13 mouse cellular contexts compared by ENCODE assay signal in genomic region chr11:67604481-67604880, GRCm38 (mm10).
DNase-seq lines count a peak whose midpoint lies in the region; TF ChIP-seq lines count a peak whose summit lies in the region.
"Had no signal": no experiment of that assay in that cellular context is flagged by ENCODE, and none has a peak within 500 bp of the region (broad histone marks: within the 10 kb centered on the region; RNA-seq: fewer than 3 reads in every experiment).

No protein-coding gene starts in this region.

- no peak overlapping the region for H3K27ac ChIP-seq in gastrocnemius, adult 2 months
- peak overlapping the region; percentile 72 for H3K27ac ChIP-seq in macrophage
- H3K27ac ChIP-seq: hindbrain, embryonic 12.5 days; limb, embryonic 12.5 days; midbrain, embryonic 13.5 days had no signal

- peaks cover 78% of the 10 kb centered on the region for H3K79me2 ChIP-seq in macrophage (ENCODE audit: inconsistent target)

- intact Hi-C loops in gastrocnemius, adult 2 months (cut with DNase I), result no loop called here
- intact Hi-C loops in heart, postnatal 14 days (cut with DNase I), result no loop called here

- TF ChIP-seq CTCF in gastrocnemius, adult 2 months (IDR thresholded peaks at IDR 0.05), result no peak

- peaks cover 18% of the 10 kb centered on the region for H3K36me3 ChIP-seq in macrophage (ENCODE audit: inconsistent target)
- H3K36me3 ChIP-seq in splenic B cell, adult 2 months (ENCODE audit: control insufficient read depth, insufficient read depth, low read length, poor library complexity, severe bottlenecking), result no peaks in the 10 kb centered on the region
- H3K36me3 ChIP-seq: hindbrain, embryonic 12.5 days; limb, embryonic 12.5 days; midbrain, embryonic 13.5 days had no signal

- no peaks in the 10 kb centered on the region for H3K27me3 ChIP-seq in splenic B cell, adult 2 months (ENCODE audit: control insufficient read depth, insufficient read depth, low read length, poor library complexity, severe bottlenecking)
- H3K27me3 ChIP-seq: hindbrain, embryonic 12.5 days; limb, embryonic 12.5 days; midbrain, embryonic 13.5 days had no signal

- peak; percentile 34 for DNase-seq in gastrocnemius, adult 2 months
- DNase-seq in gastrocnemius, adult 18-20 months (ENCODE audit: low spot score), result no peak
- DNase-seq in lung, postnatal 36 days, result peak; percentile 16
- DNase-seq in lung, postnatal 10 days, result no peak
- DNase-seq in splenic B cell, adult 2 months (ENCODE audit: low read depth, low spot score), result peak; percentile 80
- DNase-seq in urinary bladder, postnatal 4 days (ENCODE audit: low spot score in 2 of 2), result no peak
- no peak for DNase-seq in heart, postnatal 14 days
- DNase-seq: cerebellum, adult 8-10 months; thymus, adult 2 months had no signal

- WGBS in macrophage (ENCODE audit: missing documents), result 0% methylated on average over 2 of the region's 2 CpGs

- no peak overlapping the region for H3K4me3 ChIP-seq in gastrocnemius, adult 2 months
- H3K4me3 ChIP-seq in macrophage (ENCODE audit: inconsistent target), result no peak overlapping the region
- H3K4me3 ChIP-seq: hindbrain, embryonic 12.5 days; limb, embryonic 12.5 days; midbrain, embryonic 13.5 days had no signal

Comparison
In these comparisons a context has a peak if more than half of its experiments do, and no peak if none do; other contexts are left out.
1. DNase-seq: peak in gastrocnemius, adult 2 months (single experiment), lung, postnatal 36 days (single experiment) and splenic B cell, adult 2 months (single experiment); none in gastrocnemius, adult 18-20 months (single experiment), lung, postnatal 10 days (single experiment), urinary bladder, postnatal 4 days (0 of 2) and heart, postnatal 14 days (0 of 2).